Mouse (Mus musculus) mouse embryonic stem cell (cell line): ENCODE measurements around the gene Tnfsf14.

Experiments
- in situ Hi-C, 2 experiments: fragments of 300-500 bp; cut with MboI; formaldehyde crosslinking; loops; 1 replicate in 1 of 2; 3 replicates in 1 of 2; pipeline ENCODE4 v1.14.3; 2019 to 2020; ENCODE audit warnings: low sequenced_read_pairs in 2 of 2, low pct_unique_long_range_greater_than_20kb in 1 of 2, mixed read lengths in 1 of 2; ENCODE audit not compliant: unreplicated experiment in 1 of 2

Tnfsf14 gene

DNA sequence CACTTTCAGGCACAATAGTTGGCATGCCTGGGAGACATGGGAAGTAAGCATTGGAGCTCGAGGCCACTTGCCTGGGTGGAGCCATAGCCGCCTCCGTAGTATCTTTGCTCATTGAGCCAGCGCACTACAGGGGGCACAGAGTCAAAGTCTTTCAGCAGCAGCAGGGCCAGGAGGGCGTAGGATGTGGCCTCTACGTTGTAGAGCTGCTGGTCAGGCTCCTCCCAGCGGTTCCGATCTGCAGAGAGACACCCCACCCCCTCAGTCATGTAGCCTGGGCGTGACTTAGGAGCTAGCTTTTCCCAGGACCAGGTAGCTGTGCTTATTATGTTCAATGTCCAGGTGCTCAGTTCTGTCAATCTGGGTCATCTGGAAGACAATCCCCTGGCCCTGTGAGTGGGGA, 17.5 kb upstream of the Tnfsf14 start:
- in situ Hi-C loops: loop anchor here in 1 of 2 experiments (10.0 kb wide), 1 partner anchor 123 kb away; no protein-coding TSS in a partner anchor

DNA sequence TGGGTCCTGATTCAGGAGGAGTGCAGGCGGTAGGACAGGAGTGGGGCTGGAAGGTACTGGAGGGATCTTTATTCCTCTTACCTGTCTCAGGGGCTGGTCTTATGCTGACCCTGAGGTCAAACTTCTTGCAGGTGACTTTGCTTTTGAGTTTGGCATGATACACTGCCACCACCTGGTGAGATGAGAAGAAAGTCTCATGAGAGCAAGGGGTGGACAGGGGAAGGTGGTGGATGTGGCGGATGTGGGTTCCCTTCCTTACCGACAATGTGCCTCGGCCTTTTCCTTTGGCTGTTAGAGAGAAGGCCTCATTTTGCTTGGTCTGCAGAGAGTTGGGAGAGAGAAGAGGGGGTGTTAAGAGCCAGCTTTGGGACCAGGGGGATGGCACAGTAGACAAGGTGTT, 15.4 kb upstream of the Tnfsf14 start:
- in situ Hi-C loops: no loop called here

DNA sequence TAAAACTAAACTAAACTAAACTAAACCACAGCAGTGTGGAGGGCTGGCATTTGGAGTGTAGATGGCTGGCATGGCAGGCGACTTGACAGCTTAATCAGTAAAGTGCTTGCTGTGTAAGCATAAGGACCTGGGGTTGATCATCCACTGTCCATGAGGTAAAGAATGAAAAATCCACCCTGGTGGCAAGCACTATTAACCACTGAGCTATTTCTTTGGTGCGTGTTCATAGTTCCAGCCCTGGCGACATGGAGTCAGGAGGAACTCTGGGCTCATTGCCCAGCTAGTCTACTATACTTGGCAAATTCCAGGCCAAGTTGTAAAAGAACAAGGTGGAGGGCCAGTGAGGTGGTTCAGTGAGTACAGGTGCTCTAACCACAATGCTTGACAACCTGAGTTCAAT, 14.0 kb upstream of the Tnfsf14 start:
- in situ Hi-C loops: no loop called here

DNA sequence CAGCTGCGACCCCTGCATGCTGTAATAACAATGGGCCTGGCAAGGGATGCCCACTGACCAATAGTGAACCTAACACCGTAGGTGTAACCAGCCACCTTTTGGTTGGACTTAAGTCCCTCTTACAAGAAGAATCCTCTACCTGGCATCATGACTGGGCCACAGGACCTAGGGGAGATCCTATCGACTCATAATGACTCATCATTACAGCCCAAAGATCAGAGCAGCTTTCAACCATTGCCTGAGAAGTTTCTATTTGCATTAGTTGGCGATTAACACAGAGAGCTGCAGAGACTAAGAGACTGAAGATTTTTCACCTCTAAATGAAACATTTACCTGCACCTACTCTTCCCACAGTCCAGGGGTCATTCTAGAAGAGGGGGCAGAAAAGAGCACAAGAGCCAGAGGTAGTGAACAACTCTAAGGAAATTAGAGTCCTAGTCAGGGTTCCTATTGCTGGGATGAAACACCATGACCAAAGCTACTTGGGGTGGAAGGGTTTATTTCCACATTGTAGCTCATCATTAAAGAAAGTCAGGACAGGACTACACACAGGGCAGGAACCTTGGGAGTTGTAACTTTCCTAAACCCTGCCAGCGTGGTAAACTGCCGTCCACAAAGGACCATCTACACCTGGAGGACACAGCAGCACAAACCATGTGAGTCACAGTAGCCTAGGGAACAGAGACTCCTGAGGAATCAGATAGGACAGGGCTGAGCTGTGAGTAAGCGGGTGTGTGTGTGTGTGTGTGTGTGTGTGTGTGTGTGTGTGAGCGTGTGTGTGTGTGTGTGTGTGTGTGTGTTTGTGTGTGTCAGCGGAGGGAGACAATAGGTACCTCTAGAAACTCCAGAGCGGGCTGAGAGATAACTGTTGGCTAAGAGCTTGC, 8.1 kb upstream of the Tnfsf14 start:
- in situ Hi-C loops: no loop called here

DNA sequence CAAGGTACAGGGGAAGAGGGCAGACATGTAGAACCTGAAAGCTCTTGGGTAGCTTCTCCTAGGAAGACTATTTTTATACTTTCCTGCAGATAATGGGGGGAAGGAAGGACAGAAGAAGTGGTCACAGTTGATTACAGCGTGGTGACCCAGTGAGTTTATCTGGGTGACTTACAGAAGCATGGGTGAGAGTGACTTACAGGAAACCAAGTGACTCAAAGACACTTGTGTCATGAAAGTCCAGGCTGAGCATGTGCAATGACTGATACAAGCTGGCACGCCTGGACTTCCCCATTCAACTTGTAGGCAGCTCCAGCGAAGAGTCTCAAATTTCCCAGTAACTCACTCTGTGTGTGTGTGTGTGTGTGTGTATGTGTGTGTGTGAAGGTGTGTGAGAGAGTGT, 4.3 kb upstream of the Tnfsf14 start:
- in situ Hi-C loops: no loop called here

DNA sequence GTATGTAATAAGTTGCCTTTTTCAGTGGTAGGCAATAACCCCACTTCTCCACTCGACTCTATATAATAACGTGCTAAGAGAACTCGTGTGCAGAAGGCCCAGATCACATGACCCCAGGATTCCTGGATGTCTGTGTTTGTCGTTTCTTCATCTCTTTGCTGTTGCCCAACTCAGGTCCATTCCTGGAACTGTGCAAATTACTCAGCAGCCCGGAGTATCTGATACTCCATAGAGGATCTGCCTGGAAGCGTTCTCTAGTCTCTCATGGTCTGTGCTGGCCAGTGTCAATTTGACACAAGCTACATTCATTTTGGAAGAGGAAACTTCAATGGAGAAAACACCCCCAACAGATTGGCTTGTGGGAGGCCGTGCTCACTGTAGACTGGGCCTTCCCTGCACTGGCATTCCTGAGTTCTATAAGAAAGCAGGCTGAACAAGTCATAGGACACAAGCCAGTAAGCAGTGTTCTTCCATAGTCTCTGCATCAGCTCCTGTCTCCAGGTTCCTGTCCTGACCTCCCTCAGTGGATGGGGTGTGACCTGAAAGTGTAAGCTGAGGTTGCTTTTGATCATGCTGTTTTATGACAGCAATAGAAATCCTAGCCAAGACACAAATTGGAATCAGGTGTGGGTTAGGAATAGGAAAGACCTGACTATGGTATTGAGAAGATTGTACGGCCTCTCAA, 1.5 kb upstream of the Tnfsf14 start:
- in situ Hi-C loops: no loop called here

DNA sequence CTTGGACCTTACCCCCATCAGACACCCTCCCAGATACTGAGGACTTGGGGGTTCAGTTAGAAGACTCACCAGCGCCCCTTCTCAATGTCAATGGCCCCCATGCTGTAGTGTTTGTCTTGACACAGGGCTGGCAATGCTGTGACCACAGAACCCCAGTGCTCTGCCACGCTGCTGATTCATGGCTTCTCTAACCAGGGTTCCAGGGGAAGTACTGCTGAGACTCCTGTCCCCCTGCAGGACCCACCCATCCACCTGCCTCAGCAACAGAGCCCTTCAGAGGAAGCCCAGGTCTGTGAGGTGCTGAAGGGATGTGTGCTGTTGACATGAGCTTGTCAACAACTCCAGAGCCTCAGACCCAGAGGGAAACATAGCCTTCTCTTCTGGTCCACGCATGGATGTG, 794 bp upstream of the Tnfsf14 start:
- in situ Hi-C loops: no loop called here

DNA sequence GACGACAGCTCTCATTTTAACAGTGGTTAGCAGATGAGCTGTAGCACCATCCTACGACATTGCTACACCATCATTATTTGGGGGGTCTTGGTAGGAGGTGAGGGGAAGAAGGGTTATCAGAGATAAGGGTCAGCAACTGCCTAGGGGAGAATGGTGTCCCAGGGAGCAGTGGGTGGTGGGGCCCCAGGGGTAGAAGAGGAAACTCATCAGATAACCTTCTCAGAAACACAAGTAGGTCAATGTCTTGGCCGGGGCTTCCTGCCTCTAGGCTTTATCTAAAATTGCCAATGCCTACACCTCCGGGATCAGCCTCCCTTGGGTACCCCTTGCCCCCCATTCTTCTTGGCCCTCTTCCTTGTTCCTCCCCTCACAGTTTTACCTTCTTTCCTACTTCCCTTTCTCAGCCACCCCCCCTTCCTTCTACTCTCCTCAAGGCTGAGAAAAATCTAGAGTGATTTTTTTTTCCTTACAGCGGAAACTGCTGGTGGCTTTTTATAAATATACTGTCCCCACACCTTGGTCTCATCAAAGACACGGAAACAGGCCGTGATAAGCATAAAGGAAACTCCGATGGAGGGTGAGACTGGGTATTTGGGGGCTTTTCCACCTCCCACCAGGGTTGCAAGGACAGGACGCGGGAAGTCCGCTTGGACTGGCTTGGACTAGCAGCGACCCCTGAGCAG, 5.3 kb downstream of the Tnfsf14 start:
- in situ Hi-C loops: no loop called here

DNA sequence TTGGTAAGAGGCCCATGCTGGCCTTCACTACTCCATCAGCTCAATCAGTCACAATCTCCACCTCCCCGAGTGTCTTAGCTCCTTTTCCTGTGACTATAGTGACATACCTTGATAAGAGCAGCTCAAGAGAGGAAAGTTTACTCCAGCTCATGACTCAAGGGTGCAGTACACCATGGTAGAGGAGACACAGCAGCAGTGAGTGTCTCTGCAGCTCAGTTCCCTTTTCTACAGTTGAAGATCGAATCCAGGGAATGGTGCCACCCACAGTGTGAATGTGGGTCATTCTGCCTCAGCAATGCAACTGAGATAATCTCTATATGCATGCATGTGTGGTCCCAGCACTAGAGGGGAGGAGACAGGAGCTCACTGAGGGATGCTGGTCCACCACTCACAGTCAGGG, 8.3 kb downstream of the Tnfsf14 start:
- in situ Hi-C loops: no loop called here

DNA sequence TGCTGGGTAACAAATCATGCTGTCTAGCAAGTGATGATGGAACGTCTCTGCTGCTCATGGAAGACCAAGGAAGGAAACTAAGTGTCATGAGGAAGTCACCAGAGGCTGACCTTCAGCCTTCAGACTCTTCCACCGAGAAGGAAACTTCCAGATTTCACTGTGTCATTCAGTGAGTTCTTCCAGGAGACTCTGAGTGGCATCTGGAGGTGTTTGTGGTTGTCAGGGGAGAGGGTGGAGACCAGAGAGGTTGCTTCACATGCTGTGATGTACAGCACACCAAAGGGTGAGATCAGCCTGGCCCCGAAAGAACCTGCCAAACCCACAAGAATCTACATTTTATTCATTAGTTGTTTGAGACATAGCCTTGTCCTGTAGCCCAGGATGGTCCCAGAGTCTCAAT, 11.1 kb downstream of the Tnfsf14 start:
- in situ Hi-C loops: no loop called here

DNA sequence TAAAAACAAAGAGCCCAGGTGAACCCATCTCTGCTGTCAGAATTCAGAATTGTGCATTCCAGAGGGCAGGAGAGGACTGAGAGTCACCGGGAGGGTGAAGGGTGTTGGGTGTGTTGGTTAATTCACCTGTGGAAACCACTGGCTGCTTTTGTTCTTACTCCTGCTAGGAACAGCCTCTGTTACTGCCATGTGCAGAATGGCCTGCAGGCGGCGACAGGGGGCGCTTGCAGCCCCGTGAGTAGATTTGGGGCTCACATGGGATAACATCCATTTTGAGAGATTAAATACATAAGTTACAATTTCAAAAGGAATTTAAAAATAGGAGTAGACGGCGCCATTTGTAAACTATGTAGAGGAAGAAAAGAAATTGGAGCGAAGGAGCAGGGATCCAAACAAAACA, 13.6 kb downstream of the Tnfsf14 start:
- in situ Hi-C loops: no loop called here

DNA sequence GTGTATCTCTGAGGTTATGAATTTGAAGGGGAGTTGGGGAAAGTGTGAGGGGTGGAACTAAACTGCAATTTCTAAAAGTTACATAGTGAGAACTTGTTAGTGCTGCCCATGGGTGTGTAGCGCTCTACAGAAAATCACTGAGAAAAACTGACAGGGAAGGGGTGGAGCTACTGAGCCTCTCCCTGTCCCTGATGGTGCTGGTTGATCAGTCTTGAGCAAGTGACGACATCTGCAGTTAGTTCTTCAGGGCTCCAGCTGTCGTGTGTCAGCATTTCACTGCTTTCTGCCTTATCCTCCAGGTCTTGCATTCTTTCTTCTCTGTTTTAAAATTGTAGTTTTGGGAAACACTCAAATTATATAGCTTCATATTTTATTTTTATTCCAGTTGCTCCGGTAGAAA, 20.6 kb downstream of the Tnfsf14 start:
- in situ Hi-C loops: no loop called here

DNA sequence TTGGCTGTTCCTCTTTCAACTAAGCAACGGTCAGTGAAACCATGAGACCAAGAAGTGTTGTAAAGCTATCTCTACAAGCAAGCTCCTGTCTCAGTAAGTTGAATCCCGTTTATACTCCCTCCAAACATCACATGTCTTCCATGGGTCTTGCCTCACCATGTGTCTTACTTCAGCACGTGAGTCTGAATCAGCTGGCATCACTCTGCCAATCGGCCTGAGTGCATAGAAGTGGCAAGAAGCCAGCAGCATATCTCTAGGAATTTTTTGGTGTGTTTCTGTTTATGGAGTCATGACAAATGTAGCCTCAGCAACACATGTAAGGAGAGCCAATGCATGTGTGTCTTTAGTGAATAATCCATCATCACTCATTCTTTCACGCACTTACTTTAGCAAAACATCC, 21.6 kb downstream of the Tnfsf14 start:
- in situ Hi-C loops: no loop called here

DNA sequence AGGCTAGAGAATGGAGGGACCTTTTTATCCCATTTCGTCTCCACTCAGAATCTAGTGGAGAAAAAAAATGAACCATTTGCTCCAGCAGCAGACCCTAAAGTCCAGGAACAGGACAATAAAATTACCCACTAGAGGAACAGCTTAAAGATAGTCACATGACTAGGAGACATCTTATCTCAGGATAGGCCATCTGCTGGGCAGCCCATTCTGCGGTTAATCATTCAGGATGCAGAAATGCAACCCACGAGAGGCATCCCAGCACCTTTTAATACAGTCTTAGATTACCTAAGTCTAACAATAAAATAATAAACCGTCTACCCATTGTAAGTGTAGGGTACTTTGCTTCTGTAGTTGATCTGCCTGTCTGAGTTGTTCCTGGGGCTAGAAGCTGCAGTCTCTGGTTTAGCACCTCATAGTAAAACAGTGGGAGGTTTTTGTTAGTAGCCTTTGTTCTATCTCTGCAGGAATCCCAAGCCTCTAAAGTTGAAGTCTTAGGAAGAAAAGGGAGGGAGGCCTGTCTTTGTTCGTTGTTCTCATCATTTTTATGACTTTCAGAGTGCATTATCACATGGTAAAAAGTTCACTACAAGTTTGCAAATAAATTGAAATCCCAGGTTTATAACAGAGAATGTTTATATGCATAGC, 23.2 kb downstream of the Tnfsf14 start:
- in situ Hi-C loops: no loop called here

DNA sequence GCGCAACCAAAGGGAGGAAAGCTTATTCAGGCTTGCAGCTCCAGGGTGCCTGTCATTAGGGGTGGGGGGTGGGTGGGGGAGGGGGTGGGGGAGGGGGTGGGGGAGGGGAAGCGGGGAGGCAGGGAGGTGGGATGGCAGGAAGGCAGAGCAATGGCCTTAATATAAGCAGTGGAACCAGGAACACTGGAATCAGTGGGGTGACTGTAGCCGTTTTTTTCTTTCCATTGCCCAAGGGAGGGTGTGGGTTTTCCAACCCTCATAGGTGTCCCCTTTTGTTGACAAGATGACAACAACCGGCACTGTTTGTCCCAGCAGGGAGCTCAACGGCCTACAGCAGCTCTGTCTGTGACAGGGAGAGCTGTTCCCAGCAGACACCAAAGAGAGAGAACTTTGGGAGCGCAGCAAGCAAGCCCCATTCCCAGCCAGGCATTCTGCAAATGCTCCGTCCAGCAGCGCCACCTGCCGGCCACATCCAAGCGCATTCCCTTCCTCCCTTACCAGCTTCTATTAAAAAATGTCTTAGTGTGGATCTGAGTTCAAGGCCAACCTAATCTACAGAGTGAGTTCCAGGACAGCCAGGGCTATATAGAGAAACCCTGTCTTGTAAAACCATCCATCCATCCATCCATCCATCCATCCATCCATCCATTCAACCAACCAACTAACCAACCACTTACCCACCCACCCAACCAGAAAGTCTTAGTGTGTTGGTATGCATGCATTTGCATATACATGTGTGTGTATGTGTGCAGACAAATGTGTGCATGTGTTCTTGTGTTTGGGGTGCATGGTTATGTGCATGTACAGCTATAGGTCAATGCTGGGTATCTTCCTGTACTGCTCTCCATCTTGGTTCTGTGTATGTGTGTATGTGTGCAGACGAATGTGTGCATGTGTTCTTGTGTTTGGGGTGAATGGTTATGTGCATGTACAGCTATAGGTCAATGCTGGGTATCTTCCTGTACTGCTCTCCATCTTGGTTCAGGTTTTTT, 26.9 kb downstream of the Tnfsf14 start:
- in situ Hi-C loops: loop anchor here (10.0 kb wide), 2 partner anchors 72 to 112 kb away; partner anchors contain the start of genes Crb3 (in 1 of the 2) and Slc25a23 (in 1 of the 2)

DNA sequence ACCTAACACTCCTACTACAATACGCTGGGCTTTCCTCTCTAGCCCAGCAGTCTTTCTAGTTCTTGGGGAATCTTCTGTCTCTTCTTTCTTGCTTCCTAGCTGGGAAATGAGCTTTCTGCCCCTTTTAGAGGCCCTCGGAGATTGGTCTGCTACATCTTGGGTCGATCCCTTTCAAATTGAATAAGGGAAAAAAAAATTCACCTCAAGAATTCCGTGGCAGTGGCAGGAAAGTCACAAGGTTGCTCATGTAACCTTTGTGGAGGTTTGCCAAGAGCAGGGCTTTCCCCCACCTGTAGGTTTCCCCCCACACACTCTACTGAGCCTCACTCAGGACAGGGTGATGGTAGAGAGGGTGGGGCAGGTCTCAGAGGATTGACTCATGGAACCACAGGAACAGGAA, 40.2 kb downstream of the Tnfsf14 start:
- in situ Hi-C loops: no loop called here

DNA sequence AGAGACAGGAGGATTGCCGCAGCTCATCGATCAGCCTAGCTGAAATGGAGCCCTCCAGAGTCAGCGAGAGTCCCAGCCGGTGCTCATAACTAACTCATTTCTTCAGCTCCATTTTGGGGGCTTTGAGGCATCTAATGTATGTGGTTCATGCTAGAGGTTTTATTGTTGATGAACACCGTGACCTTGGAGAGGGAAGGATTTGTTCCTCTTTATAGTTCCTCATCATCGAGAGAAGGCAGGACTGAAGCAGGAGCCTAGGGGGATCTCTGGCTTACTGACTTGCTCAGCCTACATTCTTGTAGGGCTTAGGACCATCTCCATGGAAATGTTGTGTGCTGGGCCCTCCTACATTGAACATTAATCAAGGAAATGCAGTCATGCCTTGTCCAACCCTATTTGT, 41.0 kb downstream of the Tnfsf14 start:
- in situ Hi-C loops: no loop called here
